Mouse (Mus musculus): ENCODE measurements around the gene Olfr862. TPM values are rescaled to one million over a fixed set of nuclear protein-coding genes. Genes with fewer than 3 reads are reported as not detected.

Gene Olfr862
- total RNA-seq (2014; fragmentation: Nextera tagmentation), result not detected in 2 replicates
- total RNA-seq (2017), result 0.06 TPM in 1 of 2 replicates, not detected in the other
- not detected in 2 replicates for polyA plus RNA-seq (2012)

DNA sequence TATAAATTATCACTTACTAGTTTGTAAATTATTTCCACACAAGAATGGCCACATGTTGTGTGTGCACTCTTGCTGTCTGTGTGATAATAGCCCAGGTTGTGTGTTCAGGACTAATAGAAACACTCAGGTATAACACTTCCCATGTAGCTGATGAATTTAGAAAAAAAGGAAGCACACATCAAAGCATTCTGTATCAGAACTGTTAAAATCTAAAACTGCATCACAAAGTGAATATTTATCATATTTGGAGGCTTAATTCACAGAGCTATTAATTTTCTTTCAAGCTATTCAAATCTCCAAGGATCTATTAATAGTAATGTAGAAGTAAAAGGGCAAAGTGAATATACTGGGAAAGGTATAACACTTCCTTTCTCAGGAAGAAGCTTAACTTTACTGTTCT lies at the start of gene Olfr862:
Gene Olfr862 (minus strand): TSS at position 101 of the 400 bp plus-strand sequence.
- Histone ChIP-seq H3K9me3 (replicated peaks) (no peaks in the 10 kb centered on the region), H3K27me3 (ENCODE audit: insufficient read depth, low read length) (no peaks in the 10 kb centered on the region), H3K4me3 (ENCODE audit: low read depth, low read length) (no peak within 1 kb of the TSS), H3K36me3 (replicated peaks) (no peaks in the 10 kb centered on the region), H3K4me1 (ENCODE audit: insufficient read depth, low read depth, low read length) (no peaks in the 10 kb centered on the region)
- TF ChIP-seq CTCF (IDR thresholded peaks at IDR 0.05; ENCODE audit: low read depth, low read length), result no peak
- no peak for TF ChIP-seq TAL1 (conservative IDR thresholded peaks at IDR 0.05; ENCODE audit: low read depth, low read length)
- no peak for TF ChIP-seq GATA1 (IDR thresholded peaks at IDR 0.05; ENCODE audit: borderline replicate concordance, low read length)
- TF ChIP-seq GATA2 (IDR thresholded peaks at IDR 0.05; ENCODE audit: borderline replicate concordance, low read depth, low read length), result no peak
- no peak for TF ChIP-seq POLR2AphosphoS5 (IDR thresholded peaks at IDR 0.05; ENCODE audit: insufficient replicate concordance, low read depth, low read length)
- ATAC-seq (ENCODE audit: extremely low read depth, insufficient number of reproducible peaks, low FRiP score, poor library complexity, severe bottlenecking) (no peak), DNase-seq (ENCODE audit: low spot score) (no peak)

DNA sequence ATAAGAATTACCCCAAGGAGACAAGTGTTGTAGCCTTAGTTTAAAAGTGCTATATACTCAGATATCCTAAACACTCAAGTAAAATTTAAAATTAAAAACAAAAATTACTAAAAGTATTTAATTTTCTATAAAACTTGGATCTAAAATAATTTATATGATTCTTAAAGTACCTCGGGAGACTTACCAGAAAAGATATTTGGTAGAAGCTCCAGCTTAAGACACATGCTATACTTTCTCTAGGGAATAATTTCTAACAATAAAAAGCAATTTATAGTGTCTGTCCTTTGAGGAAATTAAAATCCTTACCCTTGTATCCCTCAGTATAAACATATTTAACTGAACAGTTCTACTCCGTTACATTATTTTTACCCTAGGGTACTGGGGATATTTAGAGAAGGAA lies 28.8 kb upstream of the Olfr862 start, which contains the start of gene Olfr77:
Gene Olfr77 (plus strand): TSS at position 301 of the 400 bp plus-strand sequence.
- H3K4me3 ChIP-seq (ENCODE audit: low read depth, low read length), result no peak within 1 kb of the TSS
- H3K27me3 ChIP-seq (ENCODE audit: insufficient read depth, low read length), result no peaks in the 10 kb centered on the region
- ATAC-seq (ENCODE audit: extremely low read depth, insufficient number of reproducible peaks, low FRiP score, poor library complexity, severe bottlenecking), result no peak
- DNase-seq (ENCODE audit: low spot score), result no peak
- TF ChIP-seq POLR2AphosphoS5 (IDR thresholded peaks at IDR 0.05; ENCODE audit: insufficient replicate concordance, low read depth, low read length) (no peak), GATA2 (IDR thresholded peaks at IDR 0.05; ENCODE audit: borderline replicate concordance, low read depth, low read length) (no peak), TAL1 (conservative IDR thresholded peaks at IDR 0.05; ENCODE audit: low read depth, low read length) (no peak), CTCF (IDR thresholded peaks at IDR 0.05; ENCODE audit: low read depth, low read length) (no peak), GATA1 (IDR thresholded peaks at IDR 0.05; ENCODE audit: borderline replicate concordance, low read length) (no peak)
- no peaks in the 10 kb centered on the region for H3K36me3 ChIP-seq (replicated peaks)
- no peaks in the 10 kb centered on the region for H3K4me1 ChIP-seq (ENCODE audit: insufficient read depth, low read depth, low read length)
- no peaks in the 10 kb centered on the region for H3K9me3 ChIP-seq (replicated peaks)

- DNase-seq (ENCODE audit: low spot score), result no peak
- no peak for TF ChIP-seq GATA1 (IDR thresholded peaks at IDR 0.05; ENCODE audit: borderline replicate concordance, low read length)
- no peak for TF ChIP-seq TAL1 (conservative IDR thresholded peaks at IDR 0.05; ENCODE audit: low read depth, low read length)
- TF ChIP-seq CTCF (IDR thresholded peaks at IDR 0.05; ENCODE audit: low read depth, low read length), result no peak
- TF ChIP-seq POLR2AphosphoS5 (IDR thresholded peaks at IDR 0.05; ENCODE audit: insufficient replicate concordance, low read depth, low read length), result no peak
- no peak for TF ChIP-seq GATA2 (IDR thresholded peaks at IDR 0.05; ENCODE audit: borderline replicate concordance, low read depth, low read length)
These were observed 23.4 kb upstream of the Olfr862 start for GRCm38 (mm10) chr9:19911170-19911569.

GRCm38 (mm10) chr9:19849647-19850046 lies 38.2 kb downstream of the Olfr862 start, which contains the start of gene Olfr860:
TSS of gene Olfr860 (minus strand) at chr9:19849747.
- TF ChIP-seq GATA1 (IDR thresholded peaks at IDR 0.05; ENCODE audit: borderline replicate concordance, low read length) (no peak), TAL1 (conservative IDR thresholded peaks at IDR 0.05; ENCODE audit: low read depth, low read length) (no peak)
- DNase-seq (ENCODE audit: low spot score) (no peak), ATAC-seq (ENCODE audit: extremely low read depth, insufficient number of reproducible peaks, low FRiP score, poor library complexity, severe bottlenecking) (no peak)
- H3K27me3 ChIP-seq (ENCODE audit: insufficient read depth, low read length), result no peaks in the 10 kb centered on the region
- H3K9me3 ChIP-seq (replicated peaks), result no peaks in the 10 kb centered on the region
- H3K36me3 ChIP-seq (replicated peaks), result no peaks in the 10 kb centered on the region
- H3K4me1 ChIP-seq (ENCODE audit: insufficient read depth, low read depth, low read length), result no peaks in the 10 kb centered on the region
- H3K4me3 ChIP-seq (ENCODE audit: low read depth, low read length), result no peak within 1 kb of the TSS

More at GRCm38 (mm10) chr9:19911170-19911569, 23.4 kb upstream of the Olfr862 start:
- no peak for ATAC-seq (ENCODE audit: extremely low read depth, insufficient number of reproducible peaks, low FRiP score, poor library complexity, severe bottlenecking)
- no peaks in the 10 kb centered on the region for H3K4me1 ChIP-seq (ENCODE audit: insufficient read depth, low read depth, low read length)
- H3K9me3 ChIP-seq (replicated peaks), result no peaks in the 10 kb centered on the region
- H3K36me3 ChIP-seq (replicated peaks), result no peaks in the 10 kb centered on the region
- H3K27me3 ChIP-seq (ENCODE audit: insufficient read depth, low read length), result no peaks in the 10 kb centered on the region
- H3K4me3 ChIP-seq (ENCODE audit: low read depth, low read length), result no peak overlapping the region

Other genes with a start within 250 kb of the Olfr862 start
- not detected in 2 replicates for gene Olfr857, start 178.6 kb downstream of the Olfr862 start, total RNA-seq (2014; fragmentation: Nextera tagmentation)
- 0.52 TPM in 1 of 2 replicates, not detected in the other for gene Olfr857, start 178.6 kb downstream of the Olfr862 start, total RNA-seq (2017)
- not detected in 2 replicates for gene Olfr857, start 178.6 kb downstream of the Olfr862 start, polyA plus RNA-seq (2012)
- gene Olfr58, start 107.7 kb downstream of the Olfr862 start, total RNA-seq (2014; fragmentation: Nextera tagmentation), result not detected in 2 replicates
- gene Olfr58, start 107.7 kb downstream of the Olfr862 start, total RNA-seq (2017), result 0.06 TPM in 1 of 2 replicates, not detected in the other
- gene Olfr58, start 107.7 kb downstream of the Olfr862 start, polyA plus RNA-seq (2012), result not detected in 2 replicates
- not detected in 2 replicates for gene Olfr859, start 83.1 kb downstream of the Olfr862 start, total RNA-seq (2014; fragmentation: Nextera tagmentation)
- gene Olfr859, start 83.1 kb downstream of the Olfr862 start, total RNA-seq (2017), result 0.16 and 0.52 TPM in 2 replicates
- gene Olfr859, start 83.1 kb downstream of the Olfr862 start, polyA plus RNA-seq (2012), result not detected in 2 replicates
- not detected in 2 replicates for gene Olfr860, start 38.3 kb downstream of the Olfr862 start, total RNA-seq (2014; fragmentation: Nextera tagmentation)
- gene Olfr860, start 38.3 kb downstream of the Olfr862 start, total RNA-seq (2017), result 0.22 TPM in 1 of 2 replicates, not detected in the other
- gene Olfr860, start 38.3 kb downstream of the Olfr862 start, polyA plus RNA-seq (2012), result not detected in 2 replicates
- gene Olfr77, start 28.9 kb upstream of the Olfr862 start, total RNA-seq (2014; fragmentation: Nextera tagmentation), result not detected in 2 replicates
- 0.44 and 0.58 TPM in 2 replicates for gene Olfr77, start 28.9 kb upstream of the Olfr862 start, total RNA-seq (2017)
- 0.01 TPM in 2 replicates for gene Olfr77, start 28.9 kb upstream of the Olfr862 start, polyA plus RNA-seq (2012)
- not detected in 2 replicates for gene Olfr866, start 140.0 kb upstream of the Olfr862 start, total RNA-seq (2014; fragmentation: Nextera tagmentation)
- not detected in 2 replicates for gene Olfr866, start 140.0 kb upstream of the Olfr862 start, total RNA-seq (2017)
- not detected in 2 replicates for gene Olfr866, start 140.0 kb upstream of the Olfr862 start, polyA plus RNA-seq (2012)
- not detected in 2 replicates for gene Olfr867, start 169.6 kb upstream of the Olfr862 start, total RNA-seq (2014; fragmentation: Nextera tagmentation)
- not detected in 2 replicates for gene Olfr867, start 169.6 kb upstream of the Olfr862 start, total RNA-seq (2017)
- gene Olfr867, start 169.6 kb upstream of the Olfr862 start, polyA plus RNA-seq (2012), result not detected in 2 replicates
- gene Olfr868, start 210.6 kb upstream of the Olfr862 start, total RNA-seq (2014; fragmentation: Nextera tagmentation), result not detected in 2 replicates
- gene Olfr868, start 210.6 kb upstream of the Olfr862 start, total RNA-seq (2017), result 0.06 and 0.27 TPM in 2 replicates
- gene Olfr868, start 210.6 kb upstream of the Olfr862 start, polyA plus RNA-seq (2012), result not detected in 2 replicates
- gene Olfr869, start 241.0 kb upstream of the Olfr862 start, total RNA-seq (2014; fragmentation: Nextera tagmentation), result not detected in 2 replicates
- gene Olfr869, start 241.0 kb upstream of the Olfr862 start, total RNA-seq (2017), result not detected in 2 replicates
- gene Olfr869, start 241.0 kb upstream of the Olfr862 start, polyA plus RNA-seq (2012), result not detected in 2 replicates